ENCODE assay signal across 10 mouse cellular contexts in genomic region chr8:95249847-95250246, GRCm38 (mm10). TPM values are rescaled to one million over a fixed set of nuclear protein-coding genes. Genes with fewer than 3 reads are reported as not detected.
DNase-seq lines count a peak whose midpoint lies in the region; ATAC-seq and TF ChIP-seq lines count a peak whose summit lies in the region.
"Had no signal": no experiment of that assay in that cellular context is flagged by ENCODE, and none has a peak within 500 bp of the region (broad histone marks: within the 10 kb centered on the region; RNA-seq: fewer than 3 reads in every experiment).

No protein-coding gene starts in this region.

- H3K4me1 ChIP-seq in hindbrain, postnatal 0 days (ENCODE audit: insufficient read depth, low read length), result no peaks in the 10 kb centered on the region
- peaks cover 9% of the 10 kb centered on the region for H3K4me1 ChIP-seq in hindbrain, embryonic 10.5 days (replicated peaks)

- H3K27me3 ChIP-seq in hindbrain, postnatal 0 days (ENCODE audit: insufficient read depth, low read length), result no peaks in the 10 kb centered on the region
- H3K27me3 ChIP-seq in hindbrain, embryonic 10.5 days (ENCODE audit: insufficient read depth, poor library complexity, severe bottlenecking), result no peaks in the 10 kb centered on the region

- no peak overlapping the region for H3K27ac ChIP-seq in hindbrain, postnatal 0 days
- no peak overlapping the region for H3K27ac ChIP-seq in hindbrain, embryonic 10.5 days

- H3K9me3 ChIP-seq in hindbrain, postnatal 0 days (ENCODE audit: low read length), result no peaks in the 10 kb centered on the region
- no peaks in the 10 kb centered on the region for H3K9me3 ChIP-seq in hindbrain, embryonic 10.5 days

- no peak overlapping the region for H3K9ac ChIP-seq in hindbrain, postnatal 0 days (replicated peaks; ENCODE audit: low read length)

- 49% methylated on average over 4 of the region's 4 CpGs for WGBS in hindbrain, postnatal 0 days
- 61% methylated on average over 4 of the region's 4 CpGs for WGBS in hindbrain, embryonic 10.5 days

- peak; percentile 17 for DNase-seq in hindbrain, postnatal 0 days (ENCODE audit: low spot score)
- no peak for DNase-seq in hindbrain, embryonic 10.5 days (ENCODE audit: low spot score)
- DNase-seq in A20 (ENCODE audit: low read depth, low spot score), result peak; percentile 47
- no peak for DNase-seq in brain, embryonic 14.5 days (ENCODE audit: low read depth)
- no peak for DNase-seq in ovary, postnatal 10 days (ENCODE audit: low spot score)
- no peak for DNase-seq in urinary bladder, adult 2 months (ENCODE audit: low spot score)
- no peak for DNase-seq in adrenal gland, postnatal 25 days
- DNase-seq: left cerebral cortex, postnatal 4 days had no signal

- TF ChIP-seq POLR2A in brain, embryonic 14.5 days (IDR thresholded peaks at IDR 0.05; ENCODE audit: borderline replicate concordance, extremely low read depth, insufficient read depth, insufficient read length, poor library complexity, severe bottlenecking), result no peak

- H3K4me3 ChIP-seq in hindbrain, postnatal 0 days (ENCODE audit: low read length), result no peak overlapping the region
- no peak overlapping the region for H3K4me3 ChIP-seq in hindbrain, embryonic 10.5 days

- no peaks in the 10 kb centered on the region for H3K36me3 ChIP-seq in hindbrain, postnatal 0 days (ENCODE audit: insufficient read depth, low read length)
- no peaks in the 10 kb centered on the region for H3K36me3 ChIP-seq in hindbrain, embryonic 10.5 days

- H3K4me2 ChIP-seq in hindbrain, postnatal 0 days (ENCODE audit: low read depth, low read length), result no peak overlapping the region

- ATAC-seq in hindbrain, postnatal 0 days, result no peak
- ATAC-seq in megakaryocyte, adult 5-6 weeks (ENCODE audit: poor library complexity, severe bottlenecking), result 0 out of 2 replicates have a peak, but pooled peaks have one; percentile 3

- peak; percentile 37 for TF ChIP-seq CTCF in hindbrain, postnatal 0 days (IDR thresholded peaks at IDR 0.05; ENCODE audit: low read depth)
- 0 out of 2 replicates have a peak, but pooled peaks have one; percentile 8 for TF ChIP-seq CTCF in brain, embryonic 14.5 days (IDR thresholded peaks at IDR 0.05; ENCODE audit: borderline replicate concordance, extremely low read depth, insufficient read depth, insufficient read length)

RNA-seq across cellular contexts. Expression of gene Kifc3, which starts 47.2 kb away (rescaled TPM):
- total RNA-seq in hindbrain, postnatal 0 days (2014; rRNA removed), result 50.2 and 50.9 TPM in 2 replicates
- polyA plus RNA-seq in hindbrain, postnatal 0 days (2015; fragmentation: Nextera tagmentation; extraction: Ambion mirVana), result 26.6 and 29.0 TPM in 2 replicates
- 6.5 and 9.1 TPM in 2 replicates for polyA plus RNA-seq in hindbrain, embryonic 10.5 days (2016; fragmentation: Nextera tagmentation; extraction: Ambion mirVana)
- polyA plus RNA-seq in brain, embryonic 14.5 days (2012; rRNA removed), result 26.3 and 31.1 TPM in 2 replicates
- total RNA-seq in megakaryocyte, adult 5-6 weeks (2015), result 2.3 and 5.2 TPM in 2 replicates
- 5.4 and 15.1 TPM in 2 replicates for total RNA-seq in megakaryocyte, adult 5-6 weeks (2017)
- polyA plus RNA-seq in urinary bladder, adult 2 months (2012; rRNA removed), result 39.1 and 45.2 TPM in 2 replicates
- total RNA-seq in adrenal gland, postnatal 25 days (2021), result 108 and 116 TPM in 2 replicates

RNA-seq across cellular contexts. Expression of gene Cngb1, which starts 56.5 kb away (rescaled TPM):
- total RNA-seq in hindbrain, postnatal 0 days (2014; rRNA removed), result 0.52 and 0.83 TPM in 2 replicates
- polyA plus RNA-seq in hindbrain, postnatal 0 days (2015; fragmentation: Nextera tagmentation; extraction: Ambion mirVana), result 1.2 and 1.7 TPM in 2 replicates
- 0.07 and 0.59 TPM in 2 replicates for polyA plus RNA-seq in hindbrain, embryonic 10.5 days (2016; fragmentation: Nextera tagmentation; extraction: Ambion mirVana)
- 0.35 and 0.53 TPM in 2 replicates for polyA plus RNA-seq in brain, embryonic 14.5 days (2012; rRNA removed)
- total RNA-seq in megakaryocyte, adult 5-6 weeks (2015), result 0.96 TPM in 1 of 2 replicates, not detected in the other
- total RNA-seq in megakaryocyte, adult 5-6 weeks (2017), result 0.20 TPM in 1 of 2 replicates, not detected in the other
- 1.5 and 2.9 TPM in 2 replicates for polyA plus RNA-seq in urinary bladder, adult 2 months (2012; rRNA removed)
- 0.52 and 1.6 TPM in 2 replicates for total RNA-seq in adrenal gland, postnatal 25 days (2021)
- total RNA-seq: monocyte, adult 5-6 weeks had no signal

Comparison
In these comparisons a context has a peak if more than half of its experiments do, and no peak if none do; other contexts are left out.
1. DNase-seq: peak in hindbrain, postnatal 0 days (single experiment) and A20 (single experiment); none in hindbrain, embryonic 10.5 days (single experiment), brain, embryonic 14.5 days (single experiment), ovary, postnatal 10 days (single experiment), urinary bladder, adult 2 months (single experiment) and adrenal gland, postnatal 25 days (single experiment).